Mouse (Mus musculus) thymus, postnatal 10 days (tissue): ENCODE measurements around the gene Gm13119.
"Not testable (repeated sequence)": the region's sequence is repeated elsewhere in the genome, so short reads cannot be mapped to it uniquely, and the experiment has no call there.

Experiments
- DNase-seq, 2 experiments: peaks; one replicate each; pipeline ENCODE4 v3.0.0; 2021; ENCODE audit warnings: low spot score in 2 of 2

Gene Gm13119

DNA sequence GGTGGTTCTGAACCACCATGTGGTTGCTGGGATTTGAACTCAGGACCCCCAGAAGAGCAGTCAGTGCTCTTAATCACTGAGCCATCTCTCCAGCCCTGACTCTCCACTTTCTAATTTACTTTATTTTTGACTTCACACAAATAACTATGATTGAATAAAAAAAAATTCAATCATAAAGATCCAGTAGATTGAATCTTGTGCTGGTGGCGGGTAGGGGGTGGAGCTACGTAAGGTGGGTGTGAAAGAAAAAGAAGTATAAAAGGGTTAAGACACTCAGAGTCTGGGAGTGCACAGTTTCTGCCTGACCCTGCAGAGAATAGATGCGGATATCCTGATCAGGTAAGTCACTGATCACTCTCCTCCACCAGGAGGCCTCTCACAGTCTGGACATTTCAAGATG, at the start of gene Gm13119:
Gene Gm13119 (plus strand): TSS at position 301 of the 400 bp plus-strand sequence.
- not testable (repeated sequence) for DNase-seq

DNA sequence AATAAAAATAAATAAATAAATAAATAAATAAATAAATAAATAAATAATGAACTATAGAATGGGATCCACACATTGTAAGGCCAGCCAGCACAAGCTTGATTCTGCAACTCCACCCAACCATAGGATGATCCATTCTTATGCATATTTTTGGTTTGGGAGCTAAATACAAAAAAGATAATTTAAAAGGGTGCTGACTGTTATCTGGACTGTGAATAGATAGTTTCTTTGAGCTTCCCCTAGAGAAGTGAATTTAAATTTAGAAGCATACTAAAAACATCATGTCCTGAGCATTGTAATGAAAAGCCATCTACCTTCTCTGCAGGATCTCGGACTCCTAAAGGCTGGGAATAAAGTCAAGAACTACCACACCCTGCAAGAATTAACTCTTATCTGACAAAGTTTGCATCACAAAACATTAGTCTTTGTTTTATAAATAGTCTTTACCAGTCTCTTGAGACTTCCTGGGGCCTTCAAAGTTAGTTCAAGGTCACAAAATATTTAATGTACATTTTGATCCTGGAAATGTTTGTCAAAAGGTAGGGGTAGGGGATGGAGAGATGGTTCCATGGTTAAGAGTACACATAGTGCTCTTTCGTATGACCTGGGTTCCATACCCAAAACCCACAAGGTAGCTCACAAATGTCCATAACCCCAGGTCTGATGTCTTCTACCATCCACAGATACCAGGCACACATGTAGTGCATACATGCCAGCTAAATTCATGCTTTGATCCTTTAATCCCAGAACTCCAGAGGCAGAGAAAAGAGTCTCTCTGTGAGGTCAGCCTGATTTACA, 44.9 kb upstream of the Gm13119 start:
- not testable (repeated sequence) for DNase-seq

DNA sequence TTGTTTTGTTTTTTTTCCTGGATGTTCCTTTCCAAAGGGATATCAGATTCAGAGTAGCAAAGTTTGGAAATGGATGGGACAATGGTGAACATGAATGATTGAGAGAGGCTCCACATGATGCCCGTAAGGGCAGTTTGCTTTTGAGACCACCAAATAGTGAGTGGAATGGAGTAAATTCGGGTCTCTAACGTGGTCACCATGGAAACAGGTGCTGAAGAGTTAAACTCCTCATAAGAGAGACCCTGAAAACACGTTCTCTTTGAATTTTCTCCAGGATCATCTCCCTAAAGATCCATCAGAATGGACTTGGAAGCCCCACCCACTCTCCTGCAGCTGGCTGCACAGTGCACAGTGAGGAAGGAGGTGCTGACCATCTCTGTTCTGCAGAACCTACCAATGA, 27.8 kb upstream of the Gm13119 start, which contains the start of gene Gm13128:
Gene Gm13128 (plus strand): TSS at position 301 of the 400 bp plus-strand sequence.
- DNase-seq = not testable (repeated sequence)

GRCm38 (mm10) chr4:144335856-144336255, 21.9 kb upstream of the Gm13119 start:
- DNase-seq = not testable (repeated sequence)

DNA sequence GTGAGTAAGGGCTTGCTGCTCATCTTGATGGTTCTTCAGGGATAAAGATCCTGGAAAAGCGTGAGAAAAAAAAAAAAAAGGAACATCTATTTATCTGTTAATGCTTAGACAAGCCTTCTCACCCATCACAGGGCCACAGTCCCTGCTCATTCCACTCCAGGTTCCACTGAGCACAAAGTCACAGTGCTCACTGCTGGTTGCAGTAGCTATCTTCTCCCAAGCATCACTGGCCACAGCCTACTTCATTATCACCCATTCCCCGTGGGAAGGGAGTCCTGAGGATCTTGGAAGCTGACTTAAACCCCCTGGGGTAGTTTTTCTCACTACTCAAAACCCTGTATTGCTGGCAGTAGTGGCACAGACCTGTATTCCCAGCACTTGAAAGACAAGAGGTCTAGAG, 20.2 kb downstream of the Gm13119 start, which contains the start of gene Pramef20:
Gene Pramef20 (minus strand): TSS at position 23 of the 400 bp plus-strand sequence.
- DNase-seq = no peak

- DNase-seq = no peak
Observed at GRCm38 (mm10) chr4:144396316-144396715, 38.6 kb downstream of the Gm13119 start.

DNA sequence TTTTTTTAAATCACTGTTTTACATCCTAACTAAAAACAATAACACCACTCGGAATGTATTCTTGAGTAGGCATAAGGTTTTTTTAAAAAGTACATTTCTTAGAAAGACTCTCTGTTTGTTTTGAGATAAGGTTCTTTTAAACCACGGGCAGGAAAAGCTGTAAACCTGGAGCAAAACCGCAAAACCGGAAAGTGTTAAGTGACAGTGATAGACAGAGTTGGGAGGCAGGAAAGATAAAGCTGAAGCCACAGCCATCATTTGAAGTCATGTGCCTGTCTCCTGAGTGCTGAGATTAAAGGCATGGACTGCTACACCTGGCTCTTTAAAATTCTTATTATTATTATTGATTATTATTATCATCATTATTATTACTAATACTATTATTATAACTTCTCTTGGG, 45.0 kb downstream of the Gm13119 start:
- DNase-seq = no peak

DNA sequence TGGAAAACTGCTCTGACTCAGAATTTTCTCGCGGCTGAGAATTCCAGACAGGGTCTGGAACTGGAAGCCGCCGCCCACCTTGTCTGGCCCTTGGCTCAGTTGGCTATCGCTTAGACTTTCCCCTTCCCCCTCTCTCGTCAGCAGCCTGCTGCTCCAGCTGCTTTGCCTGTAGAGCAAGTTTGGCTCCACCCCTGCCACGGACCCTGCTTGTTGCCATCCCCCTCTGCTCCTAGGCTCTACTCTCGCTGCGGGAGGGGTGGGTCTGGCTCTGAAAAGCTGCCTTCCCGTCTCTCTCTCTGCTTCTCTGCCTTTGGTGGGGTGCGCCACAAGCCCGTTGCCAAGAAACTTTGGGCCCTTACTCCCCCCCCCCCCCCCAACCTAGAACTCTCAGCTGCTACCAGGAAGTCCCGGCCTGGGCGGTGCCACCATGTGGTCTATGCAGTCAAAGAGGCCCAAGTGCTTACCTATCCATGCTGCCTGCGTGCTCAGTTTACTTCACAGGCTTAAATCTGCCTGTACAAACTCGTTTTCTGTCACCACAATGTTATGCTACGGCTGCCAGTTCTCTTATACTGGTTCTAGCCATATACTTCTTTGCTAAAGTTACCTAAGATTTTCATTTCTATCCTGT, 46.8 kb downstream of the Gm13119 start:
- no peak for DNase-seq

DNA sequence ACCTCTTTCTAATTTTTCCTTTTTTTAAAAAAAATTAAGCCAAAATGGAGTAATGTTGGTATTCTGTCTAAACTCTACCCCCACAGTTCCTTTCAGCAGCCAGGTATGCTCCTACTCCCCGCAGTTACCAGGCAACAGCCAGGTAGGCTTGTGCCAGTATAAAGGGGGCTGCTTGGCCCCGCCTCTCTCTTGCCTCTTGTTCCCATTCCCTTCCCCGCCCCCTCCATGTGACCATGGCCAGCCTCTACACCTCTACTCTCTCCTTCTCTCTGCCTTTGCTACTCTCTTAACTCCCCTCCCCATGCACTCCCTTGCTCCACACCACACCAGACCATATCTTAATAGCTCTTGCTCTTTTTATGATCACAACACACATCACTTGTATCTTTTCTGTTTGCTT, 48.5 kb downstream of the Gm13119 start:
- DNase-seq = no peak

GRCm38 (mm10) chr4:144408290-144408689, 50.5 kb downstream of the Gm13119 start, which contains the start of gene Pramef12:
Pramef12 (minus strand) TSS chr4:144408464.
- DNase-seq = no peak
